Mouse (Mus musculus) hindbrain, embryonic 16.5 days (tissue): ENCODE data around the gene Psme1. TPM values are rescaled to one million over a fixed set of nuclear protein-coding genes. Genes with fewer than 3 reads are reported as not detected.

Experiments used
- ATAC-seq: fragments of 200-750 bp; cut with Nextera tagmentation; 2 replicates; pipeline ENCODE4 v1.8.0; 2017; ENCODE audit warnings: moderate TSS enrichment, moderate library complexity
- H3K27ac ChIP-seq: fragments of 300-500 bp; sonication (generic); 2 replicates; pipeline ENCODE4 v1.5.1; 2014; ENCODE audit warnings: low read depth, mild to moderate bottlenecking, control low read depth, low read length, moderate library complexity
- H3K27me3 ChIP-seq: fragments of 300-500 bp; sonication (generic); replicated peaks from 2 replicates; pipeline ENCODE4 v1.6.1; 2014; ENCODE audit warnings: low read length; ENCODE audit not compliant: control insufficient read depth, insufficient read depth
- H3K36me3 ChIP-seq: fragments of 300-500 bp; sonication (generic); 2 replicates; pipeline ENCODE4 v1.6.1; 2014; ENCODE audit warnings: mild to moderate bottlenecking, low read length, moderate library complexity, mixed read lengths; ENCODE audit not compliant: control insufficient read depth, insufficient read depth
- H3K4me1 ChIP-seq: fragments of 300-500 bp; sonication (generic); 2 replicates; pipeline ENCODE4 v1.6.1; 2014; ENCODE audit warnings: low read depth, low read length; ENCODE audit not compliant: control insufficient read depth, insufficient read depth
- H3K4me2 ChIP-seq: fragments of 300-500 bp; sonication (generic); 2 replicates; pipeline ENCODE4 v1.6.1; 2014; ENCODE audit warnings: mild to moderate bottlenecking, low read length, control low read depth, moderate library complexity
- H3K4me3 ChIP-seq: fragments of 300-500 bp; sonication (generic); 2 replicates; pipeline ENCODE4 v1.5.1; 2014; ENCODE audit warnings: mild to moderate bottlenecking, low read length, control low read depth, moderate library complexity
- H3K9ac ChIP-seq: fragments of 300-500 bp; sonication (generic); 2 replicates; pipeline ENCODE4 v1.6.1; 2014; ENCODE audit warnings: low read depth, mild to moderate bottlenecking, control low read depth, low read length, moderate library complexity
- H3K9me3 ChIP-seq: fragments of 300-500 bp; sonication (generic); 2 replicates; pipeline ENCODE4 v1.6.1; 2014; ENCODE audit warnings: mild to moderate bottlenecking, low read length, moderate library complexity; ENCODE audit not compliant: control insufficient read depth
- WGBS: fragments of 180-500 bp; shearing (Covaris S2); extraction: QIAGEN DNeasy Blood & Tissue Kit; methylation state at CpG from one replicate; pipeline ENCODE4 v1.1.7; 2014; 5-methylcytosine and 5-hydroxymethylcytosine counted together
- polyA plus RNA-seq: library from polyadenylated mRNA; unstranded; fragments of >200 nt; fragmentation: Nextera tagmentation; extraction: Ambion mirVana; gene quantifications from 2 replicates; pipeline ENCODE4 v1.2.1, GENCODE M21; 2015

Gene Psme1
- polyA plus RNA-seq, 1 experiment from 2014 or later = 230 TPM

- Histone ChIP-seq H3K9ac (no peak overlapping the region), H3K27ac (no peak overlapping the region), H3K9me3 (no peaks in the 10 kb centered on the region), H3K4me2 (no peak overlapping the region), H3K4me1 (no peaks in the 10 kb centered on the region; the same call in 1 of the 2 replicates), H3K4me3 (no peak overlapping the region), H3K36me3 (peaks cover 10% of the 10 kb centered on the region; the same call in 1 of the 2 replicates), H3K27me3 (no peaks in the 10 kb centered on the region)
- ATAC-seq = no peak
- WGBS = 85% methylated on average over 8 of the region's 8 CpGs
These were observed 26.1 kb upstream of the Psme1 start for GRCm38 (mm10) chr14:55551794-55552193.

DNA sequence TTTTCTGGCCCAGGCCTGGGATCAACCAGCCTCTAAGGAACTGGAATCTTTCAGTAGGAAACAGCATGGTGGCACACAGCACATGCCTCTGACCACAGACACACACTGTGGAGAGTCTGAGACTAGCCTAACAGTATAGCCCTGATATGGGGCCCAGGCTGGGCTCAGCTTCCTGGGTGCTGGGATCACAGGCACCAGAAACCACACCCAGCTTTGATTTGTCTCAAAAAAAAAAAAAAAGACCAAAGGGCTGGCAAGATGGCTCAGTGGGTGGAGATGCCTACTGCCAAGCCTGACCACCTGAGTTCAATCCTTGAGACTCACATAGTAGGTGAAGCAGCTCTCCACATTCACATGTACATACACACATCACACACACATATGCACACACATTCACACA lies 23.3 kb upstream of the Psme1 start:
- H3K27ac ChIP-seq = no peak overlapping the region
- H3K9me3 ChIP-seq = no peaks in the 10 kb centered on the region
- no peak overlapping the region for H3K4me3 ChIP-seq
- no peak for ATAC-seq
- peaks cover 2% of the 10 kb centered on the region for H3K4me1 ChIP-seq
- H3K27me3 ChIP-seq = no peaks in the 10 kb centered on the region
- no peak overlapping the region for H3K4me2 ChIP-seq
- no peak overlapping the region for H3K9ac ChIP-seq
- H3K36me3 ChIP-seq = no peaks in the 10 kb centered on the region

GRCm38 (mm10) chr14:55555788-55556187 lies 22.1 kb upstream of the Psme1 start:
- no peak overlapping the region for H3K9ac ChIP-seq
- no peak overlapping the region for H3K4me2 ChIP-seq
- 87% methylated on average over 3 of the region's 3 CpGs for WGBS
- H3K27ac ChIP-seq = no peak overlapping the region
- H3K36me3 ChIP-seq = no peaks in the 10 kb centered on the region
- no peaks in the 10 kb centered on the region for H3K9me3 ChIP-seq
- no peak for ATAC-seq
- no peak overlapping the region for H3K4me3 ChIP-seq
- H3K27me3 ChIP-seq = no peaks in the 10 kb centered on the region
- H3K4me1 ChIP-seq = peaks cover 2% of the 10 kb centered on the region

DNA sequence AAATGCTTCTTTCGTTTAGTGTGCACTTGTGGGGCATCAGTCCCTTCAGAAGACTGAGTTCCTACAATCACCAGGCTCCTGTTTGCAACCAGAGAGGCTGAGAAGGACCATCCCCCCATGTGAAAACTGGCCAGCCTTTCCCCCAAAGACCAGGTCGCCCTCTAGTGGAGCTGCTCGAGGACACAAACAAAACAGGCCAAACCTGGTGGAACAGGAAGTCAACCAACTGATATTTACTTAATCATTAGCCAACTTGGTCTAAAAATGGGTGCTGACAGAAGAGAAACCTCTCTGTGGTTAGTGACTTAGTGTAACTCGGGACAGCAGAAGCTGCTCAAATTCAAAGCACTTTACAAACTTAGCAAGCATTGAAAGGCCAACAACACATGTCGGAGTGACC lies 20.9 kb upstream of the Psme1 start:
- H3K27ac ChIP-seq = no peak overlapping the region
- H3K4me3 ChIP-seq = no peak overlapping the region
- no peaks in the 10 kb centered on the region for H3K36me3 ChIP-seq
- no peak overlapping the region for H3K9ac ChIP-seq
- no peak overlapping the region for H3K4me2 ChIP-seq
- no peak for ATAC-seq
- 23% methylated on average over 5 of the region's 5 CpGs for WGBS
- H3K27me3 ChIP-seq = no peaks in the 10 kb centered on the region
- peaks cover 13% of the 10 kb centered on the region for H3K4me1 ChIP-seq
- H3K9me3 ChIP-seq = no peaks in the 10 kb centered on the region

DNA sequence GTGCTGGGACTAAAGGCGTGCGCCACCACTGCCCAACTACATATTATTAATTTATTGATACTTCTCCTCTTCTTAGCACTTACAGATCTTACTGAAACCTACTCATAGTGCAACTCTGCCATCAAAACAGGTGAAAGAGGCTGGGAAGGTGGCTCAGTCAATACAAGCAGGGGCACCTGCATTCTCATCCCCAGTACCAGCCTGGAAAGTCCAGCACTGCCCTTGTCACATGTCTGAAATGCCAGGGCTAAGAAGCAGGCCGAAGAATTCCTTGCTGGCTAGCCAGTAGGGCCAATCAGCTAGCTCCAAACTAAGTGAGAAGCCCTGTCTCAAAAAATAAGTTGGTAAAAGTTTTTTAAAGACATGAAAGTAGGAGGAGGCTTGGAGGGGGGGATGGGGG lies 20.3 kb upstream of the Psme1 start:
- Histone ChIP-seq H3K27me3 (no peaks in the 10 kb centered on the region), H3K4me2 (no peak overlapping the region), H3K27ac (no peak overlapping the region), H3K9me3 (no peaks in the 10 kb centered on the region), H3K4me3 (no peak overlapping the region), H3K4me1 (peaks cover 15% of the 10 kb centered on the region), H3K9ac (no peak overlapping the region), H3K36me3 (no peaks in the 10 kb centered on the region)
- ATAC-seq = no peak
- 85% methylated on average over 3 of the region's 3 CpGs for WGBS

DNA sequence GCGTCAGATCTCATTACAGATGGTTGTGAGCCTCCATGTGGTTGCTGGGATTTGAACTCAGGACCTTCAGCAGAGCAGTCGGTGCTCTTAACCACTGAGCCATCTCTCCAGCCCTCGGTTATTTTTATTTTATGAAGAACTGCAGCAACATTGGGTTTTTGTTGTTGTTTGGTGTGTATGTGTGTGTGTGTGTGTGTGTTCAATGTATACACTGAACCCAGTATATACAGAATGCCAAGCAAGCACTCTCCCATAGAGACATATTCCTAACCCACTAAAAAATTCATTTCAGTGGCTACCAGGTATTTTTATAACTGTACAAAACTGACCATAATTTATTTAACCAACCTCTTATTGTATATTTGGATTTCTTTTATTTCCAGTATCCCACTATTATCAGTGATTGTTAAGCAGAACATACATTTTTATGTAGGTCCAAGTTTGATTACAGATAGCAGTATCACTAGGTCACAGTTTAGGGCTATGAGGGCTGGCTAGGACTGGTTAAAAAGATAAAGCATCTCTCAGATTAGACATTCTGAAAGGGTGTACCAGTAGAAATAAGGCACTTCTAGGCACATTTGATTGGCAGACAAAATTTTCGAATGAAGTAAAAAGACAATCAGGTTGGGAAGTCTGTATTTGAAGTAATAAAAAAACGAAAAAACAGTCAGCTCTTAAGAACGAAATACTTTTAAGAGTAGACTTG lies 19.0 kb upstream of the Psme1 start:
- no peak for ATAC-seq
- no peak overlapping the region; the same call in 1 of the 2 replicates for H3K27ac ChIP-seq

DNA sequence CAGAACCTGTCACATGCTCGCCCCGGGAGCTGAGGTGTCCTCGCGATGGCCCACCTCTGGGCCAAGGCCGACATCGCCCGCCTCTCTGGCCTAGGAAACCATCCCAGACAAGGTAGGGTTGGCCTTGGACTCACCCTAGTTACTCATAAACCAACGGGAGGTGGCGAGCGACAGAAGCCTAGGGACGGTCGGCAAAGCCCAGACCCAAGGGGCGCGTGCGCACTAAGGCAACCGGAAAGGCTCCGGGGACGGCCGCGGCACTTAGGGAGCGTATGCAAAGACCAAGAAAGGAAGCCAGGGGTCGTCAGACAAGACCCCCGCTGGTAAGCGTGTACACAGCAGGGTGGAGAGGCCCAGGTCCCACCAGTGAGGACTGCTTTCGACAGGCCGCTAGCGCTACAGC lies 18.1 kb upstream of the Psme1 start, which contains the start of gene Dcaf11:
Dcaf11 (plus strand) TSS at position 208 of the 403 bp plus-strand sequence.
- WGBS = under 1% methylated on average over 27 of the region's 27 CpGs
- Histone ChIP-seq H3K4me3 (peak within 1 kb of the TSS; percentile 67), H3K27me3 (no peaks in the 10 kb centered on the region), H3K9ac (peak within 1 kb of the TSS; percentile 88), H3K4me2 (peak within 1 kb of the TSS; percentile 87), H3K27ac (peak within 1 kb of the TSS; percentile 98), H3K4me1 (peaks cover 15% of the 10 kb centered on the region), H3K9me3 (no peaks in the 10 kb centered on the region), H3K36me3 (peaks cover 5% of the 10 kb centered on the region)
- peak; percentile 76 for ATAC-seq

More for the DNA sequence above, 19.0 kb upstream of the Psme1 start:
- Histone ChIP-seq H3K4me1 (peaks cover 15% of the 10 kb centered on the region), H3K27me3 (no peaks in the 10 kb centered on the region), H3K9ac (no peak overlapping the region; the same call in 1 of the 2 replicates), H3K9me3 (no peaks in the 10 kb centered on the region), H3K4me2 (peak overlapping the region; percentile 68), H3K4me3 (peak overlapping the region; percentile 67; the same call in 1 of the 2 replicates), H3K36me3 (peaks cover 5% of the 10 kb centered on the region; the same call in 1 of the 2 replicates)
- WGBS = 62% methylated on average over 6 of the region's 6 CpGs

DNA sequence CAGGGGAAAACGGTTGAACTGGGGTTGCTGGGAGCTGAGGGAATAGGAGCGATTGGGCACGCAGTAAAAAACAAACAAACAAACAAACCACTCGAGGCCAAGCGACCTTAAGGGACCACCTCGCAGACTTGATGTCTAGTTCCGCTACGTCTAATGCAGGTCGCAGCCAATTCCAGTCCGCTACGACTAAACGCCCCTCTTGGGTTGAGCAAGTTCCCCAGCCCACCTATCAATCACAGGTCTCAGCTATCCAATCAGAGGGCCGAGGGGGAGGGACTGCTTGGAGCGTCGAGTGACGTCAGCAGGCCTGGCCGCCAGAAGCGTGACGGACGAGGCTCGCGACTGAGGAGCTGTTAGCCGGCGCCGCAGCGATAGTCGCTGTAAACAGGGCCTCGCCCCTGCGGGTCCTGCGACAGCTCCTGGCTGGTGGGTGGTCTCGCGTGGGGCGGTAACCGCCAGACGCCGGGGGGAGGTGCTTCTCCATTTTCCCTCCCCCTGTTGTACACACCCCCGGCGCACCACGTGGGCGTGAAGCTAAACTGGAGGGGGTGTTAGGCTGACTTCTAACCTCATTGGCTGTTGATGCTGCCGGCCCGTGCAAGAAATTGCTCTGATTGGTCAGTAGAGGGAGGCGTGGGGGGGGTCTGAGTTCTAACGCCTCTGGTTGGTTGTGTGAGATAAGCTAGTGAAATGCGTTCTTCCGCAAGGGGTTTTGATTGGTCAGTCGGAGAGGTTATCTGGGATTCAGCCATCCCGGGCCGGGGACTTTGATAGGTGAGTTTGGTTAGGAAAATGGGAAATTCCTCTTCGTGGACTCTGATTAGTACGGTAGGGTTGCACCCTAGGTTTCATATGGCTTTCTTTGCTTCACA lies 17.5 kb upstream of the Psme1 start, which contains the start of gene A730061H03Rik:
A730061H03Rik (minus strand) TSS at position 205 of the 872 bp plus-strand sequence.
- H3K9me3 ChIP-seq = no peaks in the 10 kb centered on the region
- H3K9ac ChIP-seq = peak within 1 kb of the TSS; percentile 88
- peaks cover 15% of the 10 kb centered on the region for H3K4me1 ChIP-seq
- WGBS = under 1% methylated on average over 47 of the region's 51 CpGs
- peak within 1 kb of the TSS; percentile 67 for H3K4me3 ChIP-seq
- peak within 1 kb of the TSS; percentile 98 for H3K27ac ChIP-seq
- ATAC-seq = peak; percentile 96
- H3K36me3 ChIP-seq = peaks cover 8% of the 10 kb centered on the region
- H3K4me2 ChIP-seq = peak within 1 kb of the TSS; percentile 87
- H3K27me3 ChIP-seq = no peaks in the 10 kb centered on the region

GRCm38 (mm10) chr14:55561860-55562259 lies 16.1 kb upstream of the Psme1 start:
- Histone ChIP-seq H3K4me3 (no peak overlapping the region), H3K9ac (no peak overlapping the region)
- WGBS = 87% methylated on average over 10 of the region's 10 CpGs

More at GRCm38 (mm10) chr14:55561860-55562259, 16.1 kb upstream of the Psme1 start:
- H3K4me1 ChIP-seq = peaks cover 15% of the 10 kb centered on the region
- H3K36me3 ChIP-seq = peaks cover 22% of the 10 kb centered on the region
- no peak overlapping the region; the same call in 1 of the 2 replicates for H3K4me2 ChIP-seq
- H3K27me3 ChIP-seq = no peaks in the 10 kb centered on the region
- H3K27ac ChIP-seq = no peak overlapping the region
- no peaks in the 10 kb centered on the region for H3K9me3 ChIP-seq
- ATAC-seq = no peak
